Mouse (Mus musculus): ENCODE results near the gene Unk. TPM values are rescaled to one million over a fixed set of nuclear protein-coding genes. Genes with fewer than 3 reads are reported as not detected.
"Not testable (repeated sequence)": the region's sequence is repeated elsewhere in the genome, so short reads cannot be mapped to it uniquely, and the experiment has no call there.

Unk gene
- total RNA-seq, 2 experiments from 2014 or later: 6.9 to 7.9 TPM

DNA sequence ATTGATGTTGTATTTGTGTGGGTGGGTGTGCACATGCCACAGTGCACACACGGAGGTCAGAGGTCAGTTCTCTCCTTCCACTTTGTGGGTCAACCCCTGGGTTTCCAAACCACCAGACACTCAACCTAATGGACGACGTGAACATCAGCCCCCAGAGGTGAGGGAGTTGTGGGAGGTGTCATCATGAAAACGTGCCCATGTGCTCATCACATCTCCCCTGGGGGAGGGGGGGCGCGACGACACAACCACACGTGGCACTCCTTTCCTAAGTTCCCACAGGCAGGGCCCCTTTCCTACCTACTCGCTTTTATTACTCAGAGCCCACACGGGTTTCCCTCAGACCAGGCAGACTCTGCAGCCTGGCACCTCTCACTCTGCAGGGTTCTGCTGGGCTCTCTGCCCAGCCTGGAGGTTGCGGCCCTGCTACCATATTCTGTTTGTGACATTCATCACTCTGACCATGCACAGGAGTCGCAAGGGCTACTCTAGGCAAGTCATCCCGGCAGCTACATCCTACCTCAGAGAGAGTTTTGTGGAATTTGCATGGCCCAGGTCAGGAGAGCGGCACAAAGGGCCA is 53.1 kb downstream of the Unk start:
- ATAC-seq (replicated peaks; ENCODE audit: low FRiP score, poor library complexity, severe bottlenecking): no peak

- ATAC-seq (replicated peaks; ENCODE audit: low FRiP score, poor library complexity, severe bottlenecking): 0 out of 2 replicates have a peak, but pooled peaks have one; percentile 9
Measured at GRCm38 (mm10) chr11:116084166-116084565, 54.0 kb downstream of the Unk start.

DNA sequence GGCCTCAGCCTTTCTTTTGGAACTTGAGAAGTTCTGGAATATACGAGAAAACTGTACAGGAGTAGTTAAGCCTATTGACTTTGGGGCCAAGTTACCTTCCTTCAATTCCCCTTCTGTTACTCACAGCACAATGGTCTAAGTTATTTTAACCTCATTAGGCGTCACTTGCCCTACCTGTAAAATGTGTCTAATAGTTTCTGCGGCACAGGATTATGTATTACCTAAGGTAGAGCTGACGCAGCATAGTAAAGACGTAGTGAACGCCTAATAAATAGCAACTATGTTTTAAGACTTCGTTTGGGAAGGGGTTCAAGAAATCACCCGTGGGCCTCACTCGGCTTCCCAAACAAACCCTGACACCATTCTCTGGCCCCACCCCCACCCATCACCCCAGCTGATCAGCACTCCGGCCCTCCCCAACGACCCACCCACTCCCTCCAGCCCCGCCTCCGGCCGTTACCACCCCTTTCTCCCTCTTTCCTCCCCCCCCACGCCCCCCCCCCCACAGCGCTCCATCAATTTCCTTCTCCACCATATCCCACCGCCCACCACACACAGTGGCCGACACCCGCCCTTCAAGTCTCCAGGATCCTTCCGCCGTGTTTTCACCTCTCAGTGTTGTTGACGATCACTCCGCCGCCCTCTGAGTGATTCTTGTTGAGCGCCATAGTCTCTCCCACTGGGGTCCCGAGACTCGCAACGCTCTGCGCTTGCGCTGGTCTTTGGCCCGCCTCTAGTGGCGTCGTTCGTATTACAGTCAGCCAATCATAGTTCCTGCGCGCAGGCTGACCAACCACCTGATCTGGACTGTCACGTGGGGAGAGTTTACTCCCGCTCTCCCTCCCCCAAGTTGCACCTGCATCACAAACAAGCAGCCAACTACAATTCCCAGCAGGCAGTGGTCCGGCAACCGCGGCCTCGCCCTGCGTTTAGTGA is 56.4 kb downstream of the Unk start, which contains the start of gene Wbp2:
Gene Wbp2 (minus strand): TSS at position 738 of the 936 bp plus-strand sequence.
- peak; percentile 89 for ATAC-seq (replicated peaks; ENCODE audit: low FRiP score, poor library complexity, severe bottlenecking)

GRCm38 (mm10) chr11:116087194-116088130 is 57.3 kb downstream of the Unk start:
- ATAC-seq (replicated peaks; ENCODE audit: low FRiP score, poor library complexity, severe bottlenecking): peak; percentile 76

DNA sequence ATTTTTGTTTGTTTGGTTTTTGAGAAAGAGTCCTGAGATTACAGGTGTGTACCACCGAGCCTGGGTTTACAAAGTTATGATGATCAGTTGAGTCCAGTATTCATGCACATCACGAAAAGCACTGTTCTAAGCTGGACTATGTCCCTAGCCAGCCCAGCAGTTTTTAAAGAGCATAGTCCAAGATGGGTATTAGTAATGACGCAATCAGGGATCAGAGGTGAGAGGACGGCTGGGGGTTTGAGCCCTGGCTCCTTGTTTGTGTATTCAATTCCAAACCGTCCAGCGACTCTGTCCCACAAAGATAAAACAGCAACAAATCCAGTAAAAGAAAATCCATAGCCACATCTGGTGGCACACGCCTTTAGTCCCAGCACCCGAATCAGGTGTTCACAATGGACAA is 58.1 kb downstream of the Unk start:
- ATAC-seq (replicated peaks; ENCODE audit: low FRiP score, poor library complexity, severe bottlenecking): no peak

DNA sequence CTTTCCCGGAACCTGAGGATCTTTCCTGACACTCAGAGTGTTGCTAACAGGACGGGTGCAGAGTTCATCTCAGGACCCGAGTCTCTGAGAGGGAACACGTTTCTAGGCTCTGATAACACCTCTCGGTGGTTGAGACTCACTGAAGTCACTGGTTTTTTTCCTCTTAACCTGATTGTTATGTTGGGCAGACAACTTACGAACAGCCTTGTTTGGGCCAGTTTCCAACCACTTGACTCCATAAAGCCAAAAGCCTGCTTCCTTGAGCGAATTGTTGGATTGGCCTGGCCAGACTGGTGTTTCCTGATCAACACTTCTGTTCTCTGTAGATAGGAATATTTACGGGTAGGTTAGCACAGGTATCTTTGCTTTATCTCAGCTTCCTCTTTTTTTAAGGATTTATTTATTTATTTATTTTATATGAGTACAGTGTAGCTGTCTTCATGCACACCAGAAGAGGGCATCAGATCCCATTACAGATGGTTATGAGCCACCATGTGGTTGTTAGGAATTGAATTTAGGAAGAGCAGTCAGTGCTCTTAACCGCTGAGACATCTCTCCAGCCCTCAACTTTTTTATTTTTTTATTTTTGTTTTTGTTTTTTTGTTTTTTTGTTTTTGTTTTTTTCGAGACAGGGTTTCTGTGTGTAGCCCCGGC is 58.7 kb downstream of the Unk start:
- no peak for ATAC-seq (replicated peaks; ENCODE audit: low FRiP score, poor library complexity, severe bottlenecking)

DNA sequence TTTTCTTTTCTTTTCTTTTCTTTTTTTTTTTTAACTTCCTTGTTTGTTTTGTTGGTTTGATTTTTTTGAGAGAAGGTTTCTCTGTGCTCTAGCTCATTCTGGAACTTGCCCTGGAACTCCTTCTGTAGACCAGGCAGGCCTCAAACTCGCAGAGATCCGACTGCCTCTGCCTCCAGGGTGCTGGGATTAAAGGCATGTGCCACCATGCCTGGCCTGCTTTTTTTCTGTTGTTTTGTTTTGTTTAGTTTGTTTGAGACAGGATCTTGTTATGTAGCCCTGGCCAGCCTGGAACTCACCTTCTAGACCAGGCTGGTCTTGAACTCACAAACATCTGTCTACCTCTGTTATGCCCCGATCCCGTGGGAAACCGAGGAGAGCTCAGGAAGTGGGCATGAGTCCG is 59.4 kb downstream of the Unk start:
- ATAC-seq (replicated peaks; ENCODE audit: low FRiP score, poor library complexity, severe bottlenecking): no peak

- ATAC-seq (replicated peaks; ENCODE audit: low FRiP score, poor library complexity, severe bottlenecking): no peak
Measured at GRCm38 (mm10) chr11:116091591-116091990, 61.5 kb downstream of the Unk start.

DNA sequence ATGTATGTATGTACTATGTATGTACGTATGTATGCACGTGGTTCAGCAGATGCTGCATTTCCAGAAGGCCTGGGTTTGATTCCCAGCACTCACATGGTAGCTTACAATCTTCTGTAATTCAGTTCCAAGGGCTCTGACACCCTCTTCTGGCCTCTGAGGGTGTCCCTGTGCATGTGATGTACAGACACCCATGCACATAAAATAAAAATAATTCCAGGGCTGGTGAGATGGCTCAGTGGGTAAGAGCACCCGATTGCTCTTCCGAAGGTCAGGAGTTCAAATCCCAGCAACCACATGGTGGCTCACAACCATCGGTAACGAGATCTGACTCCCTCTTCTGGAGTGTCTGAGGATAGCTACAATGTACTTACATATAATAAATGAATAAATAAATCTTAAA is 62.8 kb downstream of the Unk start:
- not testable (repeated sequence) for ATAC-seq (replicated peaks; ENCODE audit: low FRiP score, poor library complexity, severe bottlenecking)

DNA sequence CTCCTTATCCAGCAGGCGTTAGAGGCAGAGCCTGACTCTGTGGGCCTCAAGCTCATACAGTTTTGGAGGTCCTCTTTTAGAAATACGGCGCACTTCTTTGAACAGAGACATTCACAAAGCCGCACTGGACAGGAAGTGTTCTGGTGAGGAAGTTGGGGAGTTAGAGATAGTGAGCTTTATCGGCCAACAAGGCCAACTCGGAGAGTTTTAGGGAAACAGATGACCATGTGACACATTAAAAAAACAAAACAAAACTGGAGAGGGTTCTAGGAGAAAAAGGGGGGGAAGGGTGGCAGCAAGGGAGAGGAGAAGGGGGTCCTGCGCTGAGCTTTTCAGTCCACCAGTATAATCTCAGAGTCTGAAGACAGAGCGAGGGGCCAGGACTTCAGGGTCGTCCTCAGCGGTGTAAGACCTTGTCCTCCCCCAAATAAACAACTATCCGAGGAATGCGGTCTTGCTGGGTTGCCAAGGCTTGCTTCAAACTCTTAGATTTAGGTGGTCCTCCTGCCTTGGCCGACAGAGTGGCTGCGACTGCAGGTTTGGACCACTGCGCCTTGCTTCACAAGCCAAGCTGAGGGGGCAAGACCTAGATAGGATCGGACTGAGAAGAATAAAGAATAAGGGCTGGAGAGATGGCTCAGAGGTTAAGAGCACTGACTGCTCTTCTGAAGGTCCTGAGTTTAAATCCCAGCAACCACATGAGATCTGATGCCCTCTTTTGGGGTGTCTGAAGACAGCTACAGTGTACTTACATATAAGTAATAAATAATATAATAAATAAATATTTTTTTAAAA is 63.8 kb downstream of the Unk start:
- no peak for ATAC-seq (replicated peaks; ENCODE audit: low FRiP score, poor library complexity, severe bottlenecking)

- no peak for ATAC-seq (replicated peaks; ENCODE audit: low FRiP score, poor library complexity, severe bottlenecking)
Measured at GRCm38 (mm10) chr11:116095573-116095972, 65.5 kb downstream of the Unk start.

GRCm38 (mm10) chr11:116096213-116097108 is 66.3 kb downstream of the Unk start:
- 0 out of 2 replicates have a peak, but pooled peaks have one; percentile 31 for ATAC-seq (replicated peaks; ENCODE audit: low FRiP score, poor library complexity, severe bottlenecking)

DNA sequence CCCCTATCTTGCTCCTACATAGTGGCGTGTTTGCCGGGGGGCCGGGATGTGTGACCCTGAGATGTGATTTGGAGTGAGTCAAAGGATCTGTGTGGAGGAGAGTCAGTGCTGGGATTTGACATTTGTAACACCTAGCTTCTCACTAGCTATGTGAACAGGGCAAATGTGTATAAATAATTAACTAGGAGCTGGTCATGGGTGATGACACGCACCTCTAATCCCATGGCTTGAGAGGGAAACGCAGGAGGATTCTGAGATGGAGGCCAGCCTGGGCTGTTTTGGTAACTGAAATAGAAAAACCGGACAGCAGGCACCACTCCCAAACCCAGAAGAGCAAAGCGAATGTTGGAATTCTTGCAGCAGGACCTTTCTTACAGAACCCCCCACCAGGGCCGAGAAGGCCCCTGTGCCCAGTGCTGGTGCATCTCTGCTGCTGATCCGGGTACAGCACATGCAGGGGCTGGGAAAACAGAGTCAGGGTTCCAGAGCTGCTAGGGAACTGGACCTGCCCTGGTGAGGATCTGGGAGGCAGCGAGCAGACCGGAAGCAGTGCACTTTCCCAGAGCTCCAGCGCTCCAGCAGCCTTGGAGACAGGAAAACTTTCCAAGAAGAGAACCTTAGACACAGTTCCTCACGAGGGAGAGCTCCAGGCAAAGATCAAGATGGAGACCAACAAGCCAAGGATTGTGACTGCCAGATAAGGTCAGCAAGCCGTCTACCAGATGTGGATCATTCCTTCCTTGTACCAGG is 68.8 kb downstream of the Unk start:
- no peak for ATAC-seq (replicated peaks; ENCODE audit: low FRiP score, poor library complexity, severe bottlenecking)

GRCm38 (mm10) chr11:116099462-116099861 is 69.3 kb downstream of the Unk start:
- ATAC-seq (replicated peaks; ENCODE audit: low FRiP score, poor library complexity, severe bottlenecking): no peak

- ATAC-seq (replicated peaks; ENCODE audit: low FRiP score, poor library complexity, severe bottlenecking): no peak
Measured at GRCm38 (mm10) chr11:116100385-116100784, 70.3 kb downstream of the Unk start.

GRCm38 (mm10) chr11:116100839-116101238 is 70.7 kb downstream of the Unk start:
- no peak for ATAC-seq (replicated peaks; ENCODE audit: low FRiP score, poor library complexity, severe bottlenecking)

DNA sequence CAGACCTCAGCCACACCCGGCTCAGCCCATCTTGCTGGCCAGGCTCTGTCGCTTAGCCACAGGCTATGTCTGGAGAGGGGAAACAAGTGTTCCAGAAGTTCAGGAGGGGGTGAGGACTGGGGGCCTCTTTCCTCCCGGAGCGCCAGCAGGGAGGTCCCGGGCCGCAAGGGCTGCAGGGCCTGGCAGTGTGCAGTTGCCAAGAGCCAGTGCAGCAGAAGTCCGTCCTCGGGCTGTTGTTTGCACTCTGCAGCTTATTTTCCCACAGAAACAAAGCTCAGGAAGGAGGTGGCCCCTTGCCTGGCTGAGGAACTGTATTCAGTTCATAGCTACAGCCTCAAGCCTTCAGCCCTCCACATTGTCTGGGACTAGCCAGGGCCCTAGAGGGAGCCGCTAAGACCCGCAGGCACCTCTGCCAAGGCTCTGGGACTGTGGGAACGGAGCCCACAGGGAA is 71.8 kb downstream of the Unk start:
- ATAC-seq (replicated peaks; ENCODE audit: low FRiP score, poor library complexity, severe bottlenecking): no peak

Measured in erythroblast, adult 5-6 weeks (primary cell).